Mouse (Mus musculus) bone marrow macrophage, adult 2 months (primary cell): ENCODE measurements around the gene Cbr1.

Experiments
- CTCF ChIP-seq: IDR thresholded peaks from 2 replicates; pipeline ENCODE4 v1.5.1; 2012; ENCODE audit warnings: low read depth, mild to moderate bottlenecking, low read length, moderate library complexity
- POLR2A ChIP-seq: IDR thresholded peaks from 2 replicates; pipeline ENCODE4 v1.6.1; 2012; ENCODE audit warnings: mild to moderate bottlenecking, low read depth, low read length, borderline replicate concordance

DNA sequence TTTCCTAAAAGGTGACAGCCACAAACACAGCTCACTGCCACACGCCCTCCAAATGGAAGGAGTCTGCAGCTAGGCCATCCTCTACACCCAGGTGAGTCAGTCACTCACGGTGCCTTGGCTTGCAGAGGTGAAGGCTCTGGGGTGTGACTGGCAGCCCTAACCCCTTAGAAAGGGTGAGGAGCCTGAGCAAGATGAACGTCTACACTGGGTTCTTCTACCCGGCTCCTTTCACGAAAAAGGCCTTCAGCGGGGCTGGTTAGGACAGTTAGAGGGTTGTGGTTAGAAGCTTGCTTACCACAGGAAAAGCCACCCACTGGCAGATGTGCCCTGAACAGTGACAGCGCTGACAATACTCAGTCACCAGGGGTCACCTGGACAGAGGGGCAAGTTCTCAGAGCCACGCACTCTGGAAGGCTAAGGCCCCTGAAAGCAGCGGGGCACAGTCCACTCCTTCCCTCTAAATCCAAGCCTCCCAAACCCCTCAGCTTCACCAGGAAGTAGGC, 19.9 kb upstream of the Cbr1 start:
- no peak for TF ChIP-seq CTCF
- no peak for TF ChIP-seq POLR2A
